Comparison of ENCODE assay signal across 24 mouse cellular contexts in genomic region chr3:97355466-97355865, GRCm38 (mm10). TPM values are rescaled to one million over a fixed set of nuclear protein-coding genes. Genes with fewer than 3 reads are reported as not detected.
A peak's percentile ranks its signal among the peaks of the same experiment; 100 is the strongest.
DNase-seq lines count a peak whose midpoint lies in the region; ATAC-seq and TF ChIP-seq lines count a peak whose summit lies in the region.
"Had no signal": no experiment of that assay in that cellular context is flagged by ENCODE, and none has a peak within 500 bp of the region (broad histone marks: within the 10 kb centered on the region; RNA-seq: fewer than 3 reads in every experiment).

No protein-coding gene starts in this region.

- H3K9ac ChIP-seq in midbrain, embryonic 11.5 days (ENCODE audit: low read length) = no peak overlapping the region
- H3K9ac ChIP-seq in midbrain, embryonic 13.5 days (replicated peaks) = no peak overlapping the region
- H3K9ac ChIP-seq: embryonic facial prominence, embryonic 12.5 days; forebrain, embryonic 13.5 days; forebrain, embryonic 15.5 days had no signal

- H3K9me3 ChIP-seq in midbrain, embryonic 11.5 days (ENCODE audit: control insufficient read depth, low read length) = no peaks in the 10 kb centered on the region
- H3K9me3 ChIP-seq in midbrain, embryonic 13.5 days = no peaks in the 10 kb centered on the region; the same call in 1 of the 2 replicates
- H3K9me3 ChIP-seq: embryonic facial prominence, embryonic 10.5 days; embryonic facial prominence, embryonic 12.5 days; forebrain, embryonic 13.5 days; forebrain, embryonic 15.5 days; G1E had no signal

- peak; percentile 56 for DNase-seq in heart, adult 11 months
- DNase-seq in heart, adult 9 months (ENCODE audit: low spot score in 2 of 2) = no peak
- peak in 1 of 2 experiments; percentile 12 for DNase-seq in layer of hippocampus, adult 2 months (ENCODE audit: low spot score in 2 of 2)
- DNase-seq in layer of hippocampus, adult 11-12 months (ENCODE audit: low spot score) = no peak
- DNase-seq in midbrain, embryonic 11.5 days (ENCODE audit: low spot score, missing footprints) = peak; percentile 2
- DNase-seq: adrenal gland, adult 8-10 months; adrenal gland, postnatal 14 days; adrenal gland, postnatal 36 days; B cell, adult 2 months; cerebellum, adult 11-12 months; cerebellum, adult 2 months; cerebellum, adult 9-10 months; cerebellum, postnatal 10 days; cerebellum, postnatal 25 days had no signal

- no peaks in the 10 kb centered on the region for H3K27me3 ChIP-seq in midbrain, embryonic 11.5 days (ENCODE audit: control insufficient read depth, insufficient read depth, low read length)
- no peaks in the 10 kb centered on the region for H3K27me3 ChIP-seq in midbrain, embryonic 13.5 days
- H3K27me3 ChIP-seq: CH12.LX; embryonic facial prominence, embryonic 12.5 days; forebrain, embryonic 13.5 days; forebrain, embryonic 15.5 days had no signal

- H3K4me3 ChIP-seq in layer of hippocampus, adult 2 months = no peak overlapping the region
- H3K4me3 ChIP-seq in midbrain, embryonic 11.5 days (ENCODE audit: low read depth, low read length) = no peak overlapping the region
- H3K4me3 ChIP-seq in midbrain, embryonic 13.5 days (replicated peaks) = no peak overlapping the region
- H3K4me3 ChIP-seq: embryonic facial prominence, embryonic 10.5 days; embryonic facial prominence, embryonic 12.5 days; forebrain, embryonic 13.5 days; forebrain, embryonic 15.5 days had no signal

- no peaks in the 10 kb centered on the region for H3K4me1 ChIP-seq in midbrain, embryonic 11.5 days (ENCODE audit: control insufficient read depth, insufficient read depth, low read length)
- H3K4me1 ChIP-seq in midbrain, embryonic 13.5 days (replicated peaks) = 0 out of 2 replicates have a peak, but pooled peaks cover 4% of the 10 kb centered on the region
- H3K4me1 ChIP-seq: embryonic facial prominence, embryonic 10.5 days; embryonic facial prominence, embryonic 12.5 days; forebrain, embryonic 13.5 days; forebrain, embryonic 15.5 days had no signal

- TF ChIP-seq CTCF in layer of hippocampus, adult 2 months (conservative IDR thresholded peaks at IDR 0.05) = no peak

- H3K36me3 ChIP-seq in midbrain, embryonic 11.5 days (ENCODE audit: control insufficient read depth, insufficient read depth, low read length) = no peaks in the 10 kb centered on the region
- no peaks in the 10 kb centered on the region for H3K36me3 ChIP-seq in midbrain, embryonic 13.5 days
- H3K36me3 ChIP-seq: embryonic facial prominence, embryonic 10.5 days; embryonic facial prominence, embryonic 12.5 days; forebrain, embryonic 15.5 days; G1E had no signal

- no peak for ATAC-seq in midbrain, embryonic 11.5 days (ENCODE audit: low FRiP score)
- no peak for ATAC-seq in midbrain, embryonic 13.5 days
- ATAC-seq: activated CD4-positive, CD25-positive, alpha-beta regulatory T cell, adult 4 months; CD4-positive, CD25-positive, alpha-beta regulatory T cell, adult 4 months; forebrain, embryonic 13.5 days; forebrain, embryonic 15.5 days; Patski had no signal

- no peak overlapping the region for H3K4me2 ChIP-seq in midbrain, embryonic 11.5 days
- H3K4me2 ChIP-seq in midbrain, embryonic 13.5 days (replicated peaks) = no peak overlapping the region
- H3K4me2 ChIP-seq: embryonic facial prominence, embryonic 12.5 days; forebrain, embryonic 13.5 days; forebrain, embryonic 15.5 days had no signal

- peak overlapping the region; percentile 57; the same call in 1 of the 2 replicates for H3K27ac ChIP-seq in layer of hippocampus, adult 2 months
- H3K27ac ChIP-seq in midbrain, embryonic 11.5 days (ENCODE audit: low read depth, low read length) = no peak overlapping the region
- no peak overlapping the region for H3K27ac ChIP-seq in midbrain, embryonic 13.5 days
- H3K27ac ChIP-seq: embryonic facial prominence, embryonic 10.5 days; embryonic facial prominence, embryonic 12.5 days; forebrain, embryonic 13.5 days; forebrain, embryonic 15.5 days had no signal

RNA-seq across cellular contexts. Expression of gene Bcl9, which starts 57.7 kb away (rescaled TPM):
- 10 to 100 TPM; 64.7 to 67.6 TPM for total RNA-seq in layer of hippocampus, adult 2 months (2021)
- polyA plus RNA-seq in midbrain, embryonic 11.5 days (2014; fragmentation: Nextera tagmentation; extraction: Ambion mirVana) = 59.8 and 60.3 TPM in 2 replicates
- 98.7 and 111 TPM in 2 replicates for polyA plus RNA-seq in midbrain, embryonic 13.5 days (2015; fragmentation: Nextera tagmentation; extraction: Ambion mirVana)

Comparison
In these comparisons a context has a peak if more than half of its experiments do, and no peak if none do; other contexts are left out.
1. DNase-seq: peak in heart, adult 11 months (single experiment) and midbrain, embryonic 11.5 days (single experiment); none in heart, adult 9 months (0 of 2) and layer of hippocampus, adult 11-12 months (single experiment).